Mouse (Mus musculus) kidney, embryonic 14.5 days (tissue): ENCODE measurements around the gene Tmem212. TPM values are rescaled to one million over a fixed set of nuclear protein-coding genes. Genes with fewer than 3 reads are reported as not detected.

Experiments used
- ATAC-seq: fragments of 200-750 bp; cut with Nextera tagmentation; 2 replicates; pipeline ENCODE4 v1.8.0; 2017; ENCODE audit warnings: moderate number of reproducible peaks, mild to moderate bottlenecking, moderate TSS enrichment, moderate library complexity; ENCODE audit not compliant: low FRiP score, low TSS enrichment
- H3K27ac ChIP-seq: fragments of 300-500 bp; sonication (generic); 2 replicates; pipeline ENCODE4 v1.5.1; 2014; ENCODE audit warnings: low read depth, mild to moderate bottlenecking, low read length, moderate library complexity, mixed read lengths
- H3K27me3 ChIP-seq: fragments of 300-500 bp; sonication (generic); 2 replicates; pipeline ENCODE4 v1.6.1; 2014; ENCODE audit warnings: mild to moderate bottlenecking, low read length; ENCODE audit not compliant: control insufficient read depth, insufficient read depth
- H3K36me3 ChIP-seq: fragments of 300-500 bp; sonication (generic); 2 replicates; pipeline ENCODE4 v1.6.1; 2014; ENCODE audit warnings: low read length, mixed read lengths; ENCODE audit not compliant: control insufficient read depth, insufficient read depth
- H3K4me1 ChIP-seq: fragments of 300-500 bp; sonication (generic); 2 replicates; pipeline ENCODE4 v1.6.1; 2014; ENCODE audit warnings: low read length, mixed read lengths; ENCODE audit not compliant: control insufficient read depth, insufficient read depth
- H3K4me2 ChIP-seq: fragments of 300-500 bp; sonication (generic); replicated peaks from 2 replicates; pipeline ENCODE4 v1.6.1; 2014; ENCODE audit warnings: low read depth, mild to moderate bottlenecking, low read length
- H3K4me3 ChIP-seq: fragments of 300-500 bp; sonication (generic); 2 replicates; pipeline ENCODE4 v1.5.1; 2014; ENCODE audit warnings: mild to moderate bottlenecking, low read length
- H3K9ac ChIP-seq: fragments of 300-500 bp; sonication (generic); 2 replicates; pipeline ENCODE4 v1.6.1; 2014; ENCODE audit warnings: low read depth, mild to moderate bottlenecking, low read length, moderate library complexity
- H3K9me3 ChIP-seq: fragments of 300-500 bp; sonication (generic); 2 replicates; pipeline ENCODE4 v1.6.1; 2016; ENCODE audit warnings: low read length; ENCODE audit not compliant: control insufficient read depth
- WGBS: fragments of 180-500 bp; shearing (Covaris S2); extraction: QIAGEN DNeasy Blood & Tissue Kit; methylation state at CpG from one replicate; pipeline ENCODE4 v1.1.7; 2014; 5-methylcytosine and 5-hydroxymethylcytosine counted together
- polyA plus RNA-seq: library from polyadenylated mRNA; unstranded; fragments of >200 nt; fragmentation: Nextera tagmentation; extraction: Ambion mirVana; gene quantifications from 2 replicates; pipeline ENCODE4 v1.2.1, GENCODE M21; 2014

Gene Tmem212
- polyA plus RNA-seq, 1 experiment from 2014 or later, result not detected

GRCm38 (mm10) chr3:27861601-27862000 lies 34.6 kb downstream of the Tmem212 start:
- Histone ChIP-seq H3K4me1 (peaks cover 31% of the 10 kb centered on the region), H3K4me2 (no peak overlapping the region), H3K27me3 (no peaks in the 10 kb centered on the region), H3K36me3 (no peaks in the 10 kb centered on the region), H3K9me3 (no peaks in the 10 kb centered on the region), H3K4me3 (no peak overlapping the region), H3K9ac (no peak overlapping the region; the same call in 1 of the 2 replicates), H3K27ac (no peak overlapping the region)
- WGBS, result 79% methylated on average over 6 of the region's 6 CpGs
- ATAC-seq, result no peak

DNA sequence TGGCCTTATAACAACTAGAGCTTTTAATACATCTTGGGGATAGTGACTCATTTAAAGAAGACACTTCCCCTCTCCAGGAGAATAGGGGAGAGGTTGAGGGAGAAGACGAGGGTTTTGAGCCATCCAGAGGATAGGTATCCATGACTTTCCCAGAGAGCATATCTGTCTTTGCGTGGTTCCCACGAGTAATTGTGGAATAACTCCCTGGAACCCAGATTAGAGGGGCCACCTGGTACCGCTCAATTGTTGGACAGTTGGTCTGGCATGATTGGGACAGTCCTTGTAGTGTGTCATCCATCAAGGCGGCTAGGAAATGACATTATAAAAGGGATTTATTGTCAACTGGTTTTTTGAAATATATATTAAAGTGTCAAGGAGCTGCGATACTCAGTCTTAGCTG lies 35.1 kb downstream of the Tmem212 start:
- Histone ChIP-seq H3K4me3 (no peak overlapping the region), H3K4me1 (peaks cover 31% of the 10 kb centered on the region), H3K36me3 (no peaks in the 10 kb centered on the region), H3K27ac (no peak overlapping the region), H3K9ac (no peak overlapping the region), H3K9me3 (no peaks in the 10 kb centered on the region), H3K27me3 (no peaks in the 10 kb centered on the region), H3K4me2 (no peak overlapping the region)
- WGBS, result 76% methylated on average over 6 of the region's 6 CpGs
- no peak for ATAC-seq

GRCm38 (mm10) chr3:27859161-27859561 lies 37.0 kb downstream of the Tmem212 start:
- peak overlapping the region; percentile 61; the same call in 1 of the 2 replicates for H3K27ac ChIP-seq
- H3K4me2 ChIP-seq, result peak overlapping the region; percentile 17; the same call in 1 of the 2 replicates
- H3K9me3 ChIP-seq, result no peaks in the 10 kb centered on the region
- 4% methylated on average over 5 of the region's 5 CpGs for WGBS
- H3K9ac ChIP-seq, result no peak overlapping the region
- H3K36me3 ChIP-seq, result no peaks in the 10 kb centered on the region
- no peak overlapping the region for H3K4me3 ChIP-seq
- ATAC-seq, result peak; percentile 72
- H3K4me1 ChIP-seq, result peaks cover 40% of the 10 kb centered on the region
- no peaks in the 10 kb centered on the region for H3K27me3 ChIP-seq

DNA sequence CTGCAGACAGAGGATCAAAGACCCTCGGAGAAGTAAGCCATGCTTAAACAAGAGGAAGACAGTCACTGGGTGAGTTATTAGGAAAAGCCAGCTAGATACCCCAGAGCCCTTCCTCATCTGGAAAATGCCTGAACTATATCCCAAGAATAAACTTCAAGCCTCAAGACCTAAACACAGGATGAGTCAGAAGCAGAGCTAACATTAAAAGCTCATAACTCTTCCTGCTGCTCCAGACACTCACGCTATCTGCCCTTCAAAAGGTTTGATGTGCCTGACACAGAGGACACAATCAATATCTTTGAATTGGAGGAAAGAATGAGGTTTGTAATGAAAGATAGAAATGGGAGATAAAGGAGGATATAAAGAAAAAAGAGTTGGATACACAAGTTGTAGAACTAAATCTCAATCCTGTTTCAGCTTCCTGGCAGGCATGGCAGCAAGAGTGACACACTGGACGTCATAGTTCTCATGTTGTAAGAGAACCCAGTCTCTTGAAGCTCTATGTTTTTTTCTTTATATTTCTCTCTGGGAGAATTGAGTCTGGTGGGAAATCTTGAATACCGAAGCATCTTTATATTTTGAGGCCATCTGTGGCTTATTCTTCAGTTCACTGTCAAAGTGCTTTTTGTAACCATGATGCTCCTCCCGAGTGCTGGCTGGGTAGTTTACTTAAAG lies 37.6 kb downstream of the Tmem212 start:
- Histone ChIP-seq H3K36me3 (no peaks in the 10 kb centered on the region), H3K27me3 (no peaks in the 10 kb centered on the region), H3K4me1 (peaks cover 41% of the 10 kb centered on the region), H3K4me2 (no peak overlapping the region), H3K27ac (peak overlapping the region; percentile 61; the same call in 1 of the 2 replicates), H3K4me3 (no peak overlapping the region), H3K9me3 (no peaks in the 10 kb centered on the region), H3K9ac (no peak overlapping the region)
- WGBS, result 38% methylated on average over 5 of the region's 5 CpGs
- no peak for ATAC-seq

DNA sequence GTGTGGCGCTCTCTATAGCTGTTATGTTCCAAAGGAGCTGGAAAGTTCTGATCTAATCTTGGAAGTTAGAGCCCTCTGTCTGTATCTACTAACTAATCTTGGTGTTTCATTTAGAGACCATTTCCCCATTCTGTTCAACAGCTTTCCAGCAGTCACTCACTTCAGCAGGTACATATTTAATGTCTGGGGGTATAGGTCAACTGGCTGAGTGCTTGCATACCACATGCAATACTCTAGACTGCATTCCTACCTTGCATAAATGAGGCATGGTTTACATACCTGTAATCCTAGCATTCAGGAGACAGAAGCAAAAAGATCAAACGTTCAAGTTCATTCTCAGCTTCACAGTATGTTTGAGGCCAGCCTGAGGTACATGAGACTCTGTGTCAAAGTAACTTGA lies 39.9 kb downstream of the Tmem212 start:
- 75% methylated on average over 2 of the region's 2 CpGs for WGBS
- no peak for ATAC-seq
- H3K27ac ChIP-seq, result no peak overlapping the region
- peaks cover 25% of the 10 kb centered on the region for H3K4me1 ChIP-seq
- H3K9ac ChIP-seq, result no peak overlapping the region
- no peaks in the 10 kb centered on the region for H3K36me3 ChIP-seq
- no peaks in the 10 kb centered on the region for H3K27me3 ChIP-seq
- no peak overlapping the region for H3K4me2 ChIP-seq
- H3K4me3 ChIP-seq, result no peak overlapping the region
- no peaks in the 10 kb centered on the region; the same call in 1 of the 2 replicates for H3K9me3 ChIP-seq

GRCm38 (mm10) chr3:27854431-27855180 lies 41.6 kb downstream of the Tmem212 start:
- Histone ChIP-seq H3K27ac (0 out of 2 replicates have a peak overlapping the region, but pooled peaks have one; percentile 9), H3K4me1 (peaks cover 21% of the 10 kb centered on the region; the same call in 1 of the 2 replicates), H3K4me2 (no peak overlapping the region), H3K4me3 (no peak overlapping the region), H3K36me3 (no peaks in the 10 kb centered on the region), H3K9ac (no peak overlapping the region), H3K9me3 (no peaks in the 10 kb centered on the region; the same call in 1 of the 2 replicates), H3K27me3 (no peaks in the 10 kb centered on the region)
- ATAC-seq, result no peak
- 64% methylated on average over 5 of the region's 5 CpGs for WGBS

- Histone ChIP-seq H3K4me2 (no peak overlapping the region), H3K4me1 (no peaks in the 10 kb centered on the region), H3K9me3 (no peaks in the 10 kb centered on the region), H3K9ac (no peak overlapping the region), H3K27ac (no peak overlapping the region), H3K27me3 (no peaks in the 10 kb centered on the region), H3K4me3 (no peak overlapping the region), H3K36me3 (no peaks in the 10 kb centered on the region)
- 81% methylated on average over 5 of the region's 5 CpGs for WGBS
- no peak for ATAC-seq
These were observed 52.9 kb downstream of the Tmem212 start for GRCm38 (mm10) chr3:27843266-27843665.

- Histone ChIP-seq H3K4me3 (no peak overlapping the region), H3K4me2 (no peak overlapping the region)
- no peak for ATAC-seq
These were observed 53.3 kb downstream of the Tmem212 start for GRCm38 (mm10) chr3:27842856-27843255.

GRCm38 (mm10) chr3:27840311-27840710 lies 55.9 kb downstream of the Tmem212 start:
- H3K9ac ChIP-seq, result no peak overlapping the region
- no peaks in the 10 kb centered on the region for H3K27me3 ChIP-seq
- ATAC-seq, result no peak
- no peaks in the 10 kb centered on the region for H3K36me3 ChIP-seq
- no peaks in the 10 kb centered on the region for H3K9me3 ChIP-seq
- H3K27ac ChIP-seq, result no peak overlapping the region
- no peak overlapping the region for H3K4me2 ChIP-seq
- H3K4me1 ChIP-seq, result no peaks in the 10 kb centered on the region
- 62% methylated on average over 9 of the region's 9 CpGs for WGBS
- no peak overlapping the region for H3K4me3 ChIP-seq

More at GRCm38 (mm10) chr3:27842856-27843255, 53.3 kb downstream of the Tmem212 start:
- Histone ChIP-seq H3K9me3 (no peaks in the 10 kb centered on the region), H3K36me3 (no peaks in the 10 kb centered on the region), H3K9ac (no peak overlapping the region), H3K27me3 (no peaks in the 10 kb centered on the region), H3K4me1 (no peaks in the 10 kb centered on the region), H3K27ac (no peak overlapping the region)
- 67% methylated on average over 5 of the region's 5 CpGs for WGBS
